Mouse (Mus musculus): ENCODE measurements around the gene Nebl. TPM values are rescaled to one million over a fixed set of nuclear protein-coding genes. Genes with fewer than 3 reads are reported as not detected.
"Not testable (repeated sequence)": the region's sequence is repeated elsewhere in the genome, so short reads cannot be mapped to it uniquely, and the experiment has no call there.

Nebl gene
- polyA plus RNA-seq, 1 experiment from 2014 or later: 0.22 TPM

GRCm38 (mm10) chr2:17316850-17317249 is 414.4 kb downstream of the Nebl start:
- no peak overlapping the region for H3K4me2 ChIP-seq (replicated peaks; ENCODE audit: low read depth)
- no peaks in the 10 kb centered on the region for H3K9me3 ChIP-seq (ENCODE audit: control insufficient read depth)
- H3K9ac ChIP-seq (ENCODE audit: low read depth, low read length): no peak overlapping the region
- TF ChIP-seq CTCF (IDR thresholded peaks at IDR 0.05; ENCODE audit: low read depth): no peak
- H3K27ac ChIP-seq (ENCODE audit: low read depth, low read length): no peak overlapping the region
- H3K27me3 ChIP-seq (replicated peaks; ENCODE audit: control insufficient read depth, insufficient read depth, low read length): no peaks in the 10 kb centered on the region
- H3K4me3 ChIP-seq (ENCODE audit: low read depth, low read length): no peak overlapping the region
- no peaks in the 10 kb centered on the region for H3K36me3 ChIP-seq (ENCODE audit: control insufficient read depth, insufficient read depth)
- ATAC-seq: no peak
- 75% methylated on average over 5 of the region's 5 CpGs for WGBS
- H3K4me1 ChIP-seq (replicated peaks; ENCODE audit: control insufficient read depth, insufficient read depth, low read length): no peaks in the 10 kb centered on the region

DNA sequence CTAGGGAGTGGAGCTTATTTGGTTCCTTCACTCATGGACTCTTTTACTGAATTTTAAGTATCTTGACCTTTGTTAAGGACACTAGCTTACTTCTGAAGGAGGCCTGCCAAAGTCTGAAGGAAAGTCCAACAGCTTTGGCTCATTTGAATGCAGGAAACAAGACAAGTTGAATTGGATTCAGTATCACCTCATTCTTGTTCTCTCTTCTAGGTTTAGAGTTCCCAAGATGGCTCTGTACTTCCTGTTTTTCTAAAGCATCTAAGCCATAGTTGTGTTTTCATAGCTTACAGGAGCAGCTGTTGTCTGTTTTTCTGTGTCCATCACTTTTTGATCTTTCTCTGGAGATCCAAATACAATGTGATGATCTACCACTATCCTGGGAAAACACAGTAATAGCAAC is 429.9 kb downstream of the Nebl start:
- no peak for ATAC-seq
- H3K4me3 ChIP-seq (ENCODE audit: low read depth, low read length): no peak overlapping the region
- no peaks in the 10 kb centered on the region for H3K4me1 ChIP-seq (replicated peaks; ENCODE audit: control insufficient read depth, insufficient read depth, low read length)
- no peak overlapping the region for H3K9ac ChIP-seq (ENCODE audit: low read depth, low read length)
- no peaks in the 10 kb centered on the region for H3K9me3 ChIP-seq (ENCODE audit: control insufficient read depth)
- no peak overlapping the region for H3K27ac ChIP-seq (ENCODE audit: low read depth, low read length)
- H3K27me3 ChIP-seq (replicated peaks; ENCODE audit: control insufficient read depth, insufficient read depth, low read length): no peaks in the 10 kb centered on the region
- TF ChIP-seq CTCF (IDR thresholded peaks at IDR 0.05; ENCODE audit: low read depth): no peak
- H3K4me2 ChIP-seq (replicated peaks; ENCODE audit: low read depth): no peak overlapping the region
- no peaks in the 10 kb centered on the region for H3K36me3 ChIP-seq (ENCODE audit: control insufficient read depth, insufficient read depth)

DNA sequence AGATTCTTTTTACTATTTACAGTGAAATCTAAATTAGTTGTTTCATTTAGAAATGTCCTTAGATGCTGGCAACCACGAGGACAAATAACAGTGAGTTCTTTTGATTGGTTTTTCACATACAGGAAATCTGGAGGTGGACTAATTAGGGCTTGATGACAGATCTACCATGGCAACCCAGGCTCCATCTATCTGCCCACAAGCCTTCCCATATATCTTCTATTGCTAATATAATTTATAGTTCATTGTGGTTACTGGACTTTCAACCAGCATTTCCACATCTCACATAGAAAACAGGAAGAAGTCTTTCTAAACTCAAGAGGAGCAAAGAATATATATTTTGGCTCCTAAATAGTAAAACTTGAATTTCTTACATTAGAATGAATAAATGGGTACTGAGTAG is 433.8 kb downstream of the Nebl start:
- Histone ChIP-seq H3K27ac (ENCODE audit: low read depth, low read length) (no peak overlapping the region), H3K9me3 (ENCODE audit: control insufficient read depth) (no peaks in the 10 kb centered on the region), H3K4me2 (replicated peaks; ENCODE audit: low read depth) (no peak overlapping the region), H3K27me3 (replicated peaks; ENCODE audit: control insufficient read depth, insufficient read depth, low read length) (no peaks in the 10 kb centered on the region), H3K4me1 (replicated peaks; ENCODE audit: control insufficient read depth, insufficient read depth, low read length) (no peaks in the 10 kb centered on the region), H3K36me3 (ENCODE audit: control insufficient read depth, insufficient read depth) (no peaks in the 10 kb centered on the region), H3K9ac (ENCODE audit: low read depth, low read length) (no peak overlapping the region), H3K4me3 (ENCODE audit: low read depth, low read length) (no peak overlapping the region)
- no peak for ATAC-seq
- WGBS: 65% methylated on average over 1 of the region's 1 CpGs
- TF ChIP-seq CTCF (IDR thresholded peaks at IDR 0.05; ENCODE audit: low read depth): no peak

- not testable (repeated sequence) for H3K9ac ChIP-seq (ENCODE audit: low read depth, low read length)
- 86% methylated on average over 5 of the region's 5 CpGs for WGBS
These were observed 436.0 kb downstream of the Nebl start for GRCm38 (mm10) chr2:17295257-17295656.

More at GRCm38 (mm10) chr2:17295257-17295656, 436.0 kb downstream of the Nebl start:
- ATAC-seq; H3K27ac ChIP-seq (ENCODE audit: low read depth, low read length); H3K4me1 ChIP-seq (replicated peaks; ENCODE audit: control insufficient read depth, insufficient read depth, low read length); H3K36me3 ChIP-seq (ENCODE audit: control insufficient read depth, insufficient read depth); H3K27me3 ChIP-seq (replicated peaks; ENCODE audit: control insufficient read depth, insufficient read depth, low read length); H3K4me3 ChIP-seq (ENCODE audit: low read depth, low read length); H3K9me3 ChIP-seq (ENCODE audit: control insufficient read depth); H3K4me2 ChIP-seq (replicated peaks; ENCODE audit: low read depth): not testable (repeated sequence)

Small RNAs within 50 kb of the gene (microRNA-seq; reads per million reads assigned to microRNA genes)
- gene Mir6419: not detected
